Mouse (Mus musculus) ZHBTc4 (cell line): Measurements from ENCODE around the gene Slc37a4.
"Not testable (repeated sequence)": the region's sequence is repeated elsewhere in the genome, so short reads cannot be mapped to it uniquely, and the experiment has no call there.

ENCODE experiments used
- DNase-seq: peaks from one replicate; pipeline ENCODE4 v3.0.0-alpha.2; 2011; ENCODE audit warnings: low read depth, low spot score

Gene Slc37a4

DNA sequence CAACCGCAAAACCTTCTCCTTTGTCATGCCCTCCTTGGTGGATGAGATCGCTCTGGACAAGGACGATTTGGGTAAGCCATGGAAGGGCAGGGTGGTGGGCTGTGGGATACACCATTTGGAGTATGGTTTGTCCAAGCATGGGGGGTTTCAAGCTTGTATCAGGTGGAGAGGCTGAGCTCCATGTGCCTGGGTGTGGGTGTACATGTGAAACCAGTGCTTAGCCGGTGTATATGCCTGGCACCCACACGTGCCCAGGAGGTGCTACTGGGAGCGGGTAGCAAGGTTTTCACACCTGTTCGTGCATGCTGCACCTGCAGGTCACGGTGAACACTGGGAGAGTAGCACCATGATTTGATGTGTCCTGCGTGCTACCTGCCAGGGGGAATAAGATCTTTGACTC, 1.9 kb downstream of the Slc37a4 start:
- DNase-seq, result no peak

GRCm38 (mm10) chr9:44399114-44399794, 2.6 kb downstream of the Slc37a4 start:
- DNase-seq, result no peak

GRCm38 (mm10) chr9:44399795-44400114, 3.1 kb downstream of the Slc37a4 start:
- DNase-seq, result no peak

- no peak for DNase-seq
Measured at GRCm38 (mm10) chr9:44401081-44401480, 4.4 kb downstream of the Slc37a4 start.

- no peak for DNase-seq
Measured at GRCm38 (mm10) chr9:44405011-44405410, 8.4 kb downstream of the Slc37a4 start.

GRCm38 (mm10) chr9:44406906-44407751, 10.5 kb downstream of the Slc37a4 start, which contains the start of the genes Rps25 and Trappc4:
TSS of gene Rps25 (plus strand) at chr9:44407139.
TSS of gene Trappc4 (minus strand) at chr9:44407600.
- peak; percentile 96 for DNase-seq

- DNase-seq, result no peak
Measured at GRCm38 (mm10) chr9:44407752-44408097, 11.1 kb downstream of the Slc37a4 start.

GRCm38 (mm10) chr9:44408693-44409092, 12.0 kb downstream of the Slc37a4 start:
- not testable (repeated sequence) for DNase-seq

GRCm38 (mm10) chr9:44410647-44411336, 14.1 kb downstream of the Slc37a4 start:
- DNase-seq, result peak; percentile 75

DNA sequence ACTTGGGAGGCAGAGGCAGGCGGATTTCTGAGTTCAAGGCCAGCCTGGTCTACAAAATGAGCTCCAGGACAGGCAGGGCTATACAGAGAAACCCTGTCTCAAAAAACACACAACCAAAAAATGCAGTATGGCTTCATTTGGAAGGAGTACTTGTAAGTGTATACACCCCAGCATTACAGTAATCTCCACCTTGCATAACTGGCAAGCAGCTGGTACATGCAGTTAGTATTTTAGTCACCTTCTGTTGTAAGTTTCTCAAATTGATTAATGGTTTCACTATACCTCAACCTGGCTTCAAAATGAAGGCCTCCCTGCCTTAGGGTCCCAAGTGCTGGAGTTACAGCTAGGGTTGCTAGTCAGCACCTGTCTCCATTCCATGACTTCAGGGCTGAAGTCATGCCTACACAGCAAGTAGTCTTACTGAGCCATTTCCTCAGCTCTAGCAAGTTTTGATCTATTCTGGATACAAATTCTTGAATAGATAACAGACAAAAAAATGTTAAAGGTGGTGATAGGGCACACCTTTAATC, 15.0 kb downstream of the Slc37a4 start:
- DNase-seq, result no peak

GRCm38 (mm10) chr9:44412306-44412705, 15.7 kb downstream of the Slc37a4 start:
- no peak for DNase-seq

DNA sequence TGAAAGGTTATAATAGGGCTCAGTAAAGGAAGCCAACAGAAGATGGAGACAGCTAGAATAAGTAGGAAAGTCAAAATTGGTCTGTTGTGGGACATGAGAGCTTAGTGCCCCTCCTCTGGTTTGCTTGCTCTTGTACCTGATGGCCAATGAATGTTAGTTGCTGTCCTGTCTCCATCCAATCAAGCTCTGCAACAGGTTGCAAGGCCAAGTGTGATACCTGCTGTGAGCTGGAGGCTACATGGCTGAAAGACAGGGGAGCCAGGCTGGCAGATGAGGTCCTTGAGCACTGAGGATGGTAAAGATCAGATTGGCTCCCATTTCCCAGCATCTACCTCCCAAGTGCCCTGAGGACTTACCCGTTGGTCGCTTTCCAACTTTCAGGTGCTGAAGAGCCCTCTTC, 16.1 kb downstream of the Slc37a4 start:
- no peak for DNase-seq

GRCm38 (mm10) chr9:44417156-44417891, 20.7 kb downstream of the Slc37a4 start:
- DNase-seq, result no peak

DNA sequence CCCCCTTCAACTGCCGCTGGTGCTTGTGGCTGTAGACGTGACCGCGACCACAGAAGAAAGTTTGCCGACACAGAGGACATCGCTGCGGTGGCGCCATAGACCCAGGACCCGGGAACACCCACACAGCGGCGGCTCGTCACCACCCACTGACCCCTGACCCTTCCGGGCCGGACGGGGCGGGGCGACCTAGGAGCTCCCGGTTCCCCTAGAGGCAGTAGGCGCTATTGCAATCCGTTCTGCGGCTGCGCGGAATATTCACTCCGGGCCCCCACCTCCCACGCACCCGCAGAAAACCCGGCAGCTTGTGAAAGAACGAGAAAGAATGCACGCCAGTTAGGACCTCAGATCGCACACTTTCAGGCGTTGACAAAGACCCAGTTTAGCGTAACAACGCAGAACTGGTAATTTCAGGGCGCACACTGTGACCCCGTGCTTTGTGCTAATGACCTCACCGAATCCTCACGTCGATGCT, 21.3 kb downstream of the Slc37a4 start:
- peak; percentile 93 for DNase-seq

GRCm38 (mm10) chr9:44418519-44419385, 22.1 kb downstream of the Slc37a4 start, which contains the start of gene Ccdc84:
TSS of gene Ccdc84 (minus strand) at chr9:44418569.
- peak; percentile 95 for DNase-seq

- DNase-seq, result not testable (repeated sequence)
Measured at GRCm38 (mm10) chr9:44419730-44420129, 23.1 kb downstream of the Slc37a4 start.

- DNase-seq, result peak; percentile 82
Measured at GRCm38 (mm10) chr9:44420280-44420898, 23.7 kb downstream of the Slc37a4 start.

- peak; percentile 58 for DNase-seq
Measured at GRCm38 (mm10) chr9:44423576-44423975, 26.9 kb downstream of the Slc37a4 start.

- DNase-seq, result peak; percentile 48
Measured at GRCm38 (mm10) chr9:44432577-44433185, 36.0 kb downstream of the Slc37a4 start.
